Mouse (Mus musculus) left cerebral cortex, postnatal 14 days (tissue): ENCODE data around the gene Atad1. TPM values are rescaled to one million over a fixed set of nuclear protein-coding genes. Genes with fewer than 3 reads are reported as not detected.

Experiments
- DNase-seq, 2 experiments: peaks; one replicate each; pipeline ENCODE4 v3.0.0; 2021 to 2022; ENCODE audit warnings: low spot score in 2 of 2, mixed read lengths in 1 of 2
- intact Hi-C: fragments of 180-260 bp; cut with DNase I; formaldehyde crosslinking; loops from one replicate; pipeline ENCODE4 v1.15.1; 2025
- total RNA-seq, 2 experiments: library from RNA; stranded (reverse); gene quantifications; 2 replicates each; pipeline ENCODE4 v1.2.3; 2021

The Atad1 gene
- total RNA-seq, 2 experiments from 2014 or later = 121 to 122 TPM

GRCm38 (mm10) chr19:32641535-32641934 is 98.1 kb downstream of the Atad1 start:
- no peak for DNase-seq
- intact Hi-C loops = no loop called here

- DNase-seq = no peak
- intact Hi-C loops = no loop called here
Observed at GRCm38 (mm10) chr19:32638276-32638903, 101.2 kb downstream of the Atad1 start.

- intact Hi-C loops = no loop called here
- DNase-seq = no peak
Observed at GRCm38 (mm10) chr19:32637357-32638275, 102.0 kb downstream of the Atad1 start.

- no peak for DNase-seq
- intact Hi-C loops = no loop called here
Observed at GRCm38 (mm10) chr19:32634916-32635315, 104.7 kb downstream of the Atad1 start.

GRCm38 (mm10) chr19:32628572-32629132 is 110.9 kb downstream of the Atad1 start:
- DNase-seq = no peak
- intact Hi-C loops = no loop called here

- no peak for DNase-seq
- intact Hi-C loops = no loop called here
Observed at GRCm38 (mm10) chr19:32627631-32628030, 112.0 kb downstream of the Atad1 start.

GRCm38 (mm10) chr19:32626768-32627331 is 112.7 kb downstream of the Atad1 start:
- no peak for DNase-seq
- intact Hi-C loops = no loop called here

- DNase-seq = no peak
- intact Hi-C loops = no loop called here
Observed at GRCm38 (mm10) chr19:32622142-32622541, 117.4 kb downstream of the Atad1 start.

Other genes starting within 250 kb of the Atad1 start
- gene Papss2, start 144.0 kb downstream of the Atad1 start, total RNA-seq = 1 to 10 TPM; 3.3 to 5.5 TPM
- 100 to 1,000 TPM; 147 to 158 TPM for gene Pten, start 17.7 kb upstream of the Atad1 start, total RNA-seq